In genomic region chr1:87458045-87458444, GRCm38 (mm10) we compare ENCODE assay signal across 24 mouse cellular contexts. TPM values are rescaled to one million over a fixed set of nuclear protein-coding genes. Genes with fewer than 3 reads are reported as not detected.
"Had no signal": no experiment of that assay in that cellular context is flagged by ENCODE, and none has a peak within 500 bp of the region (broad histone marks: within the 10 kb centered on the region; RNA-seq: fewer than 3 reads in every experiment).

No protein-coding gene starts in this region.

- ATAC-seq: lung, postnatal 0 days; midbrain, embryonic 13.5 days; midbrain, embryonic 15.5 days had no signal

- DNase-seq: lung, adult 2 months; lung, postnatal 14 days; lung, postnatal 36 days; right cerebral cortex, postnatal 14 days; thymus, adult 2 months; thymus, postnatal 25 days; thymus, postnatal 4 days had no signal

- H3K4me2 ChIP-seq: lung, embryonic 15.5 days; midbrain, embryonic 11.5 days; midbrain, embryonic 13.5 days; midbrain, embryonic 15.5 days; neural tube, embryonic 12.5 days; stomach, embryonic 15.5 days had no signal

- H3K36me3 ChIP-seq: lung, embryonic 15.5 days; midbrain, embryonic 13.5 days; midbrain, embryonic 15.5 days; neural tube, embryonic 12.5 days; stomach, embryonic 15.5 days had no signal

- H3K9me3 ChIP-seq: lung, embryonic 15.5 days; midbrain, embryonic 13.5 days; midbrain, embryonic 15.5 days; neural tube, embryonic 12.5 days; stomach, embryonic 15.5 days had no signal

- H3K4me1 ChIP-seq: lung, embryonic 15.5 days; midbrain, embryonic 13.5 days; midbrain, embryonic 15.5 days; neural tube, embryonic 12.5 days; stomach, embryonic 15.5 days had no signal

- H3K27me3 ChIP-seq: lung, embryonic 15.5 days; megakaryocyte, embryonic 14.5 days; midbrain, embryonic 13.5 days; midbrain, embryonic 15.5 days; neural tube, embryonic 12.5 days; stomach, embryonic 15.5 days had no signal

- H3K9ac ChIP-seq: lung, embryonic 15.5 days; midbrain, embryonic 13.5 days; midbrain, embryonic 15.5 days; neural tube, embryonic 12.5 days; stomach, embryonic 15.5 days had no signal

- H3K4me3 ChIP-seq: lung, embryonic 15.5 days; megakaryocyte, embryonic 14.5 days; midbrain, embryonic 13.5 days; midbrain, embryonic 15.5 days; neural tube, embryonic 12.5 days; stomach, embryonic 15.5 days had no signal

- H3K27ac ChIP-seq: lung, embryonic 15.5 days; macrophage; midbrain, embryonic 13.5 days; midbrain, embryonic 15.5 days; neural tube, embryonic 12.5 days; stomach, embryonic 15.5 days; stomach, postnatal 0 days had no signal

RNA-seq across cellular contexts. Expression of gene Snorc, which starts 12.0 kb away (rescaled TPM):
- total RNA-seq: megakaryocyte progenitor cell, adult 5-6 weeks; monocyte, adult 5-6 weeks; neutrophil, adult 5-6 weeks had no signal
- polyA plus RNA-seq: liver, embryonic 16.5 days; lung, embryonic 15.5 days; lung, postnatal 0 days; macrophage; midbrain, embryonic 11.5 days; midbrain, embryonic 13.5 days; neural tube, embryonic 12.5 days; spleen, adult 2 months; stomach, embryonic 15.5 days; stomach, postnatal 0 days; testis, adult 2 months; urinary bladder, adult 2 months had no signal

RNA-seq across cellular contexts. Expression of gene Neu2, which starts 51.6 kb away (rescaled TPM):
- total RNA-seq: megakaryocyte progenitor cell, adult 5-6 weeks; monocyte, adult 5-6 weeks; neutrophil, adult 5-6 weeks had no signal
- polyA plus RNA-seq: macrophage; midbrain, embryonic 11.5 days; midbrain, embryonic 13.5 days; neural tube, embryonic 12.5 days had no signal
